Mouse (Mus musculus) cortical plate, adult 2 months (tissue): ENCODE data around the gene Lsm11.
"Not testable (repeated sequence)": the region's sequence is repeated elsewhere in the genome, so short reads cannot be mapped to it uniquely, and the experiment has no call there.

Source experiments
- CTCF ChIP-seq: fragments of 200-500 bp; IDR thresholded peaks from 2 replicates; pipeline ENCODE4 v1.5.1; 2011; ENCODE audit warnings: mild to moderate bottlenecking, control low read depth, low read length; ENCODE audit not compliant: insufficient read depth; ENCODE audit errors: extremely low read depth
- POLR2A ChIP-seq: fragments of 200-500 bp; IDR thresholded peaks from 2 replicates; pipeline ENCODE4 v1.6.1; 2011; ENCODE audit warnings: mild to moderate bottlenecking, low read length, control low read depth; ENCODE audit not compliant: insufficient read depth; ENCODE audit errors: extremely low read depth

- not testable (repeated sequence) for TF ChIP-seq CTCF, POLR2A
Measured at GRCm38 (mm10) chr11:45879366-45879765, 65.4 kb downstream of the Lsm11 start.
